Mouse (Mus musculus): ENCODE measurements at regions not wholly inside any gene's neighbourhood (a gene's known extent, or its start where the extent isn't known, plus 50 kb on each side); places are given as distances from the start of the nearest gene placed in this dataset.
A peak's percentile ranks its signal among the peaks of the same experiment; 100 is the strongest.

DNA sequence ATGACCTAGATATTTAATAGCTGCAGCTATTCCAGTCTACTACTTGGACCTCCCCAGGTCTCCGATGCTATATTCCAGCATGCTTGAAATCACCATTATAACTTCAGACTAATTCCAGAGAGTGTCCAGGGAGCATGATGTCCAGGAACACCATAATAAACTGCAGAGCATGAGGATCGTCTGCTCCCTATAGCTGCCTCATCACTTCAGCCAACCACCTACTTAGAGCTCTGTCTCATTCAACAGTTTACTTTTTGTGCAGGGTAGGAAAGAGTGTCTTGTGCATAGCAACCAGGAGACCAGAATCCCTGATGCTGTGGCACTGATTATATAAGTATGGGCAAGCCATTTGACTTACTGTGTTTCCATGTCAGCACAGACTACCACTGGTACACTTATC lies 379.2 kb upstream of the Mef2c start:
- Histone ChIP-seq H3K9me3 (no peaks in the 10 kb centered on the region), H3K27ac (no peak overlapping the region), H3K27me3 (ENCODE audit: insufficient read depth, poor library complexity, severe bottlenecking) (no peaks in the 10 kb centered on the region), H3K4me1 (replicated peaks) (peaks cover 6% of the 10 kb centered on the region; the same call in 1 of the 2 replicates), H3K4me3 (no peak overlapping the region), H3K36me3 (no peaks in the 10 kb centered on the region)
- 90% methylated on average over 2 of the region's 2 CpGs for WGBS
- DNase-seq (ENCODE audit: low spot score) = no peak

DNA sequence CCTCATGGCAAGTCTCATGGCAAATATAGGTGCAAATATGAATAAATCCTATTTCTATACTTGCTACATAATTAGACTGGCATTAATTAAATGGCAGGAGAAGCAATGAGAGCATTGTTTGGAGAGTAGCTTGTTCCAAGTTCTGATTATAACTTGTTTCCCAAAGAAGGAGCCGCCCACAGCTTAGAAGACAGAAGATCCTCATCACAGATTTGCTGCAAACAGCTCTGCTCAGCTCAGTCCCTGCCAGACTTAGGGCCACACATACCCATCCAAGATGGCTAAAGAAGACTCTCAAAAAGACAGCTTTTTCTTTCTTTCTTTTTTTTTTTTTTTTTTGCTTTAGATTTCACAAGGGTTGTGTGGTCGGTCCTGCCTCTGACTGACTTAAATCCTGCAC lies 377.4 kb upstream of the Mef2c start:
- H3K27me3 ChIP-seq (ENCODE audit: insufficient read depth, poor library complexity, severe bottlenecking) = no peaks in the 10 kb centered on the region
- DNase-seq (ENCODE audit: low spot score) = no peak
- WGBS = 98% methylated on average over 2 of the region's 2 CpGs
- H3K4me1 ChIP-seq (replicated peaks) = peaks cover 5% of the 10 kb centered on the region
- no peaks in the 10 kb centered on the region for H3K36me3 ChIP-seq
- H3K9me3 ChIP-seq = no peaks in the 10 kb centered on the region
- H3K4me3 ChIP-seq = no peak overlapping the region
- H3K27ac ChIP-seq = no peak overlapping the region

DNA sequence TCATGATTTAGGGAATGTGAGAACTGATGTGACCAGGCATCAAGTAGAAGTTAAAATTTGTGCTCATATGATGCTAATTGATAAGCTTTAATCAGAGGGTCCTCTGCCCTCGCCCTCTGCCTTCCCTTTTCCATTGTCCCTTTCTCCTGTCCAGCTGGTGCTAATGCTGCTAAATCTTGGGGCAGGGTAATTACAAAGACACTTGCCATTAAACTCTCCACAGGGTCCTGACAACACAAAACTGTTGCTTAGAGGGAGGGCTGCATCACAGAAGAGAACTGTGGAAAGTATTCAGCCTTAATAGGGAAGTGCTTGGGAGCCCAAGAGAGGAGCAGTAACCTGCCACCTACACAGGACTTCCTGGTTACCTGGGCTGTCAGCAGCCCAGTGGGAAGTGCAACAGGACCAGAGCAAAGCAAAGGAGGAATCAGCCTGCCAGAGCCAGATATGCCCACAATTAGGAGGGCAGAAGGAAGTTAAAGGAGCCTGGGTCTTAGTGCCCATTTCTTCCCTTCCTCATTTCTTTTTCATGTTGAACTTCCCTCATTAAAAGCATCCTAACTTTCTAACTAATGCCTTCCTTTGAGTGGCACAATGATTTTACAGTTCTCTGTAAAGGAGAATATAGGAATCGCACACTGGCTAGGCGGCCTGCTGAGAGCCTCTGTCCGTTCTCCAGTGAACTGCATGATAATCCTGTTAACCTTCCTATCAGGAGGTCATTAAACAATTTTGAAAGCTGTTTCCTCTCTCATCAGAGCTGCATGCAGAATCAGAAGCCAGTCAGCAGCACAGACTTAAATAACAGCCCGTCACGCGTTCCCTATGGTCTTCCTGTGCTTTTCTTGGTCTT lies 372.5 kb upstream of the Mef2c start:
- no peaks in the 10 kb centered on the region for H3K27me3 ChIP-seq (ENCODE audit: insufficient read depth, poor library complexity, severe bottlenecking)
- no peaks in the 10 kb centered on the region for H3K36me3 ChIP-seq
- DNase-seq (ENCODE audit: low spot score) = no peak
- H3K9me3 ChIP-seq = no peaks in the 10 kb centered on the region
- H3K4me1 ChIP-seq (replicated peaks) = peaks cover 11% of the 10 kb centered on the region
- 31% methylated on average over 7 of the region's 7 CpGs for WGBS
- peak overlapping the region; percentile 6; the same call in 1 of the 2 replicates for H3K27ac ChIP-seq
- H3K4me3 ChIP-seq = no peak overlapping the region

DNA sequence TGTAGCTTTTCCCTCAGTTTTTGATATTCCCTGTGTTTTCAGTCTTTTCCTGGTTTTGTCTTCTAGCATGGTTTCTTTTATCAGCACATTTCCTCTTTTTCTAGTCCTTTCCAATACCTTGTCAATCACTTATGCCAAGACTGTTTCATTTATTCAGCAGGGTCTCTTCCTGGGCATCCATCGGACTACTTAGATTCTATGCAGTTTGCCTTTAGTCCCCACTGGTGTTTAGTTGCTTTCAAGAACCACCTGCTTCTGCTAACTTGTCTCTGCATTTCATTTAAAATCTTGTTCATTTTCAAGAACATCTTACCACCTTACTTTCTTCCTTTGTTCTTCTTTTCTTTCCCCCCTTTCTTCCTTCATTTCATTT lies 371.9 kb upstream of the Mef2c start:
- no peaks in the 10 kb centered on the region for H3K36me3 ChIP-seq
- H3K27ac ChIP-seq = no peak overlapping the region
- no peak for DNase-seq (ENCODE audit: low spot score)
- no peaks in the 10 kb centered on the region for H3K27me3 ChIP-seq (ENCODE audit: insufficient read depth, poor library complexity, severe bottlenecking)
- no peak overlapping the region for H3K4me3 ChIP-seq
- H3K9me3 ChIP-seq = no peaks in the 10 kb centered on the region
- 47% methylated on average over 1 of the region's 1 CpGs for WGBS
- peaks cover 11% of the 10 kb centered on the region for H3K4me1 ChIP-seq (replicated peaks)

DNA sequence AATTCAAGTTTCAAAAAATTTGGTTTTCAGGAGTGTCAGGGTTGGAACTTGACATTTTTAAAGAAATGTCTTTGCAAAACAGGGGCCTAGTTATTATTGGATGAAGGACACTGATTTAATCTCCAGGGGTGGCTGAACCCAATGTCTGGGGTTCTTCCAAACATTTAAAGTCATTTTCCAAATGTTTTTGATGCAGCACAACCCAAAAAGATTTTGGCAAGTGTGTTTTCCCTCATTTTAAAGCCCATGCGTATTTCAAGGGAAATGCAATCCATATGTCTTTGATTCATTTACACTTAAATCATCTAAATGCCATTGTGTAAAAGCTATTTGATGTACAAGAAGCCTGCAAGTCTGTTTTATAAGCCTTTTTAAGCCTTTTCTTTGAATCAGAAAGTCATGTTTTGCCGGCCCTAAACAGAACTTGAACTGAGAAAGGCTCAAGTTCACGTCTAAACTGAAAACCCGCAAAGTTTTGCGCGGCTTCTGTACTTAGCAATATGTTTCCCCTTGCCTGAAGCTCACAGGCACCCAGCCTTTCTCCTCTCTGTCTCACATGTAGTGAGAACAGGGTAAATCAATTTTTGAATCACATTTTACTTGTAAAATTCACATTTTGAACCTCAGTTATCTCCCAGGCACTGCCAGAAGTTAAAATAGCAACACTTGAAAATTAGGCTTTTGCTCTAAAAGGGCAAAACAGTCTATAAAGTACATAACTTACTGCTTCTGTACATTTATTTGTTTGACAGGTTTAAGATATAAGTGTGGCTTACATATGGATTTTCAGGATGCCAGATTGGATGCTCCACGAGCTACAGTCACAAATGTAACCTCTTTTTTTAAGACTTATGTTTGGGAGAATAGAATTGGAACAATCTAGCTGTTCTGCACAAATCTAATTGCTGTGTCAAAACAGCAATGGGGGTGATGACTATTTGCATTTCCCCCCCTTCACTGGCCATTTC lies 370.9 kb upstream of the Mef2c start:
- no peaks in the 10 kb centered on the region for H3K9me3 ChIP-seq
- H3K27me3 ChIP-seq (ENCODE audit: insufficient read depth, poor library complexity, severe bottlenecking) = no peaks in the 10 kb centered on the region
- 85% methylated on average over 7 of the region's 7 CpGs for WGBS
- peaks cover 11% of the 10 kb centered on the region for H3K4me1 ChIP-seq (replicated peaks)
- no peaks in the 10 kb centered on the region for H3K36me3 ChIP-seq
- H3K27ac ChIP-seq = no peak overlapping the region
- H3K4me3 ChIP-seq = no peak overlapping the region
- no peak for DNase-seq (ENCODE audit: low spot score)

DNA sequence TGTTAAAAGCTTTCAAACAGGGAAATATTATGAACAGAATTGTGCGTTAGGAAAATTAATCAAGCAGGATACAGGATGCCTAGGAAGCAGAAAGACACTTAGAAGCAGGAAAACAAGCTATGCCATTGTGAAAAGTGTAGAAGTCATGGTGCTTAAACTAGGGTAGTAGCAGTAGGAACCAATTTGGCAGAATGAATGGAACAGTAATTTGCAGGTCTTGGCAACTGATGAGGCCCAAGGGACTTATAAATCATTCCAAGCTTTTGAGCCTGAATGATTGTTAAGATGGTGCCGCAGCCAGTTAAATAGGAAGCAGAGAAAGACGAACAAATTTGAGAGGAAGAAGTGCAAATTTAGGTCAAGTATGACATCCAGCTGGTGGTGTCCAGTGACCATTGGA lies 360.5 kb upstream of the Mef2c start:
- no peak overlapping the region for H3K27ac ChIP-seq
- H3K4me1 ChIP-seq (replicated peaks) = no peaks in the 10 kb centered on the region
- 76% methylated on average over 3 of the region's 3 CpGs for WGBS
- no peaks in the 10 kb centered on the region for H3K9me3 ChIP-seq
- no peak for DNase-seq (ENCODE audit: low spot score)
- no peaks in the 10 kb centered on the region for H3K27me3 ChIP-seq (ENCODE audit: insufficient read depth, poor library complexity, severe bottlenecking)
- H3K4me3 ChIP-seq = no peak overlapping the region
- no peaks in the 10 kb centered on the region for H3K36me3 ChIP-seq

DNA sequence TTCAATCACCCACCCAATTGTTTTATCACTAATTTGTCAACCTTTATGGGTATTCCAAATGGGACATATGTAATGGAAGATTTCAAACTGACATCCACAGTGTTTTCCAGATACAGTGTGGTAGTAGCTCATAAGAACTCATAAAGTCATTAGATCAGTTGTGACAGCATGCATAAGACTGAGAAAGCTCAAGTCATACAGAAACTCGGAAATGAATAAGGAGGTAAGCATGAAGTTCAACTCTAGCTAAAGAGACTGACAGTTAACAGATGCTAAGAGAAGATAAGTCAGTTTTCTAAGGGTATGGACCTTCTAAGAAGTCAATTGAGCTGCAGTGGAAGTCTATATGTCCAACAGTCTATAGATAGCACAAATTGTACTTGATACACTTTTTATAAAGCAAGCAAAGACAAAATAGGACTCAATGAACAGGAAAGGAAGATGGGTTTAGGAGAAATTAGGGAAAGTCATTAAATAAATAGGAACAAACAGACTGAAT lies 349.2 kb upstream of the Mef2c start:
- no peak for DNase-seq (ENCODE audit: low spot score)
- Histone ChIP-seq H3K27me3 (ENCODE audit: insufficient read depth, poor library complexity, severe bottlenecking) (no peaks in the 10 kb centered on the region), H3K36me3 (no peaks in the 10 kb centered on the region), H3K4me1 (replicated peaks) (no peaks in the 10 kb centered on the region), H3K9me3 (no peaks in the 10 kb centered on the region), H3K4me3 (no peak overlapping the region), H3K27ac (no peak overlapping the region)
- 83% methylated on average over 1 of the region's 1 CpGs for WGBS

DNA sequence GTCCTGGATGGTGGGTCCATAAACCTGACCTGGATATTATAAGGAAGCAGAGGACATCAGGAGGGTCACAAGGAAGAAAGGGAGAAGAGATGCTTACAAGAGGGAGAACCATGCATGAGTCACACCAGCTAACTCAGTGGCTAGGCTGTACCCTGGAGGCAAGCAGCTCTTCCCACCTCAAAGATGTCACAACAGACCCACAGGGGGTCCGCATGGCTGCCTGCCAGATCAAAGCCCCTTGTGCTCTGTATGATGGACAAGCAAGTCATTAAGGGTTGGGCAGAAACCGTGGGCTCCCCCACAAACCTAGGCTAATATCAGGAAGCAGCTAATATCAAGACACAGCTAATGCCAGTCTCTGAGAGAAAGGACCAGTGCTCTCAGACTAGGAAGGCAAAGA lies 343.9 kb upstream of the Mef2c start:
- 41% methylated on average over 2 of the region's 2 CpGs for WGBS
- Histone ChIP-seq H3K27ac (no peak overlapping the region), H3K27me3 (ENCODE audit: insufficient read depth, poor library complexity, severe bottlenecking) (no peaks in the 10 kb centered on the region), H3K9me3 (no peaks in the 10 kb centered on the region), H3K4me1 (replicated peaks) (peaks cover 7% of the 10 kb centered on the region; the same call in 1 of the 2 replicates), H3K4me3 (no peak overlapping the region), H3K36me3 (no peaks in the 10 kb centered on the region)
- peak; percentile 4 for DNase-seq (ENCODE audit: low spot score)

DNA sequence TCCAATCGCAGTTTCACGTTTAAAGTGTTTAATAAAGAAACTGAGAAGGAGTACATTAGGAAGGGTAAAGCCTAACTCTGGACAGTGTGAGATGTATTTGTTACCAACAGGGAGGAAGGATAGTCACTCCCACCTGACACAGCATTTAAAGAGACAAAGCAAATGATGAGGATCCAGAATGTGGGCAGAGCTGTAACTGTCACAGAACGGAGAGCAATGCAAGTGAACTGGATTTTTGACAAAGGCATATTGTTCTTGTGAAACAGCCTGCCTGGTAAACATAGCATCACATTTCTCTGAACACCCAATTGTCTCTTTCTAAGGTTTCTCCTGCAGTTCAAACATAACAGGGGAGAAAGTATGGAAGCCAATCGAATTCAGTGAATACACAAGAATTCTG lies 341.1 kb upstream of the Mef2c start:
- peaks cover 7% of the 10 kb centered on the region; the same call in 1 of the 2 replicates for H3K4me1 ChIP-seq (replicated peaks)
- H3K36me3 ChIP-seq = no peaks in the 10 kb centered on the region
- no peak for DNase-seq (ENCODE audit: low spot score)
- H3K27me3 ChIP-seq (ENCODE audit: insufficient read depth, poor library complexity, severe bottlenecking) = no peaks in the 10 kb centered on the region
- 75% methylated on average over 4 of the region's 4 CpGs for WGBS
- H3K4me3 ChIP-seq = no peak overlapping the region
- H3K27ac ChIP-seq = no peak overlapping the region
- H3K9me3 ChIP-seq = no peaks in the 10 kb centered on the region

DNA sequence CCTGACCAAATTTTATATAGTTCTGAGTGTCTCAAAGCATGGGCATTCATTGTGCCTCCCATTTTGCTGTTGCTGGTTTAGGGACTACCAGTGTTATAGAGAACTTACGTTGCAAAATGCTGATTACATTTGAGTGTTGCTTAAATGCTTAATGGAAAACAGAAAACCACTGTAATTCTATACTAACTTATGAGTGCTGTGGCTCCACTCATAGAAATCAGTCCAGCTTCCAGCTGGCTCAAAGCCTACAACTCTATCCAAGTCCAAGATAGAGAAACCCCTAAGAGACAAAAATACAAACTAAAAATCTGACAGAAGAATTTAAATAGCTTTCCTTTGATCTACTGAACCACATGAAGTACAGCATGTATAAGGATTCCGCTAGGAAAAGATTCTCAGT lies 328.7 kb upstream of the Mef2c start:
- no peak overlapping the region for H3K4me3 ChIP-seq
- H3K9me3 ChIP-seq = no peaks in the 10 kb centered on the region
- no peaks in the 10 kb centered on the region for H3K27me3 ChIP-seq (ENCODE audit: insufficient read depth, poor library complexity, severe bottlenecking)
- no peak overlapping the region for H3K27ac ChIP-seq
- H3K36me3 ChIP-seq = no peaks in the 10 kb centered on the region
- WGBS = 80% methylated on average over 2 of the region's 2 CpGs
- DNase-seq (ENCODE audit: low spot score) = no peak
- no peaks in the 10 kb centered on the region for H3K4me1 ChIP-seq (replicated peaks)

DNA sequence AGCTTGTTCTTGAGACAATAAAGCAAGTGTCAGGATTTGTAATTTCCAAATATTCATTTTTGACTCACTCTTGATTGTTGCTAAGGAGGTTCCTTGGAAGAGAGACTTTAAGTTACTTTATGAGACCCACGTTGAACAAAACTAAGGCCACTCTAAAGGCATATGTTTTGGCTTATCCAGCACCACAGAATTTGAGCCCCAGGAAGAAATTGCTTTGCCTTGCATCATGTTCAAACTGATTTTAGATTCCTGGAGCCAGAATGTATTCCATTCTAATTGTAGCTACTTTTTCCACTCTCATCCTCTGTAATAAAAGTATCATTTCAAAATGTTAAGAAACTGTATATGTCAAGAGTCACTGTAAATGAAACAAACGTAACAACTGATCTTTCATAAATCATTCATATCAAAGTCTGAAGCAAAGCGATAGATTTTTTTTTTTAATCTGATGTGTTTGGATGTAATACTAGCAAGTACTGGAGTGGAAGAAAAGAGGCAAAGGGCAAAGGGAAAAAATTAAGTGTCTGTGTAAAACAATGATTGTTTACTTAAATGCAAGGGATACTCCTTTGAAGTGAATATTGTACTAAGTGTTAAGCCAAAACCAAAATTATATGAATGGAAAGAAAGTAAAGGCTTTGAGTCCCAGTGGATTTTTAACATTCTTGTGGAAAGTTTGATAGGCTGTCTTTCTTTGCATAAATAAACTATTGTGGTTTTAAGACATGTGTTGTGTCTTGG lies 301.7 kb upstream of the Mef2c start:
- Histone ChIP-seq H3K4me1 (replicated peaks) (no peaks in the 10 kb centered on the region), H3K36me3 (no peaks in the 10 kb centered on the region), H3K9me3 (no peaks in the 10 kb centered on the region), H3K27ac (no peak overlapping the region), H3K4me3 (no peak overlapping the region), H3K27me3 (ENCODE audit: insufficient read depth, poor library complexity, severe bottlenecking) (no peaks in the 10 kb centered on the region)
- DNase-seq (ENCODE audit: low spot score) = no peak
- 87% methylated on average over 3 of the region's 3 CpGs for WGBS

DNA sequence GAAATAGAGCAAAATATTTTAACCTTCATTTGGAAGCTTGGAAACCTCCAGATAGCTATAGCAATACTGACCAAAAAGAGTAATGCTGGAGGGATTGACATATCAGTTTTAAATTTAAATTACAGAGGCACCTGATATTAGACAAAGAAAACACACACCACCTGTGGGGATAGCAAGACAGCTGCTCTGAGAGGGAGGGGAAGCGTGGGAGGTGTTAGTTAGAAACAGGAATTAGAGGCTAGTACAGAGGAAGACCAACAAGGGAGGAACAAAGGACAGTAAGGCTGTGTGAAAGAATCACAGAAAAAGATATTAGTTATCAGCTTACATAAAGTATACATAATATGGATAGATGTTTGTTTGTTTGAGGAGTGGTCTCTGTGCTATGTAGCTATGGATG lies 297.2 kb upstream of the Mef2c start:
- Histone ChIP-seq H3K4me1 (replicated peaks) (no peaks in the 10 kb centered on the region), H3K36me3 (no peaks in the 10 kb centered on the region), H3K9me3 (no peaks in the 10 kb centered on the region), H3K27me3 (ENCODE audit: insufficient read depth, poor library complexity, severe bottlenecking) (no peaks in the 10 kb centered on the region), H3K27ac (no peak overlapping the region), H3K4me3 (no peak overlapping the region)
- no peak for DNase-seq (ENCODE audit: low spot score)
- WGBS = 95% methylated on average over 1 of the region's 1 CpGs
